Mouse (Mus musculus) thymus, adult 2 months (tissue): ENCODE measurements around the gene Sapcd1.

Experiments
- CTCF ChIP-seq: fragments of 200-500 bp; IDR thresholded peaks from 2 replicates; pipeline ENCODE4 v1.5.1; 2012; ENCODE audit warnings: mild to moderate bottlenecking, control low read depth, low read length, moderate library complexity, borderline replicate concordance; ENCODE audit not compliant: control insufficient read depth, poor library complexity, insufficient read depth; ENCODE audit errors: extremely low read depth
- POLR2A ChIP-seq: fragments of 200-500 bp; IDR thresholded peaks from 2 replicates; pipeline ENCODE4 v1.6.1; 2012; ENCODE audit warnings: mild to moderate bottlenecking, low read length, control low read depth, moderate library complexity; ENCODE audit not compliant: control insufficient read depth, poor library complexity, insufficient read depth; ENCODE audit errors: extremely low read depth

- TF ChIP-seq CTCF (no peak), POLR2A (no peak)
Observed at GRCm38 (mm10) chr17:35064378-35064877, 36.6 kb upstream of the Sapcd1 start.
